Comparison of ENCODE assay signal across 16 mouse cellular contexts in genomic region chr10:42872269-42873010, GRCm38 (mm10). TPM values are rescaled to one million over a fixed set of nuclear protein-coding genes. Genes with fewer than 3 reads are reported as not detected.
A peak's percentile ranks its signal among the peaks of the same experiment; 100 is the strongest.
DNase-seq lines count a peak whose midpoint lies in the region; ATAC-seq and TF ChIP-seq lines count a peak whose summit lies in the region.
"Had no signal": no experiment of that assay in that cellular context is flagged by ENCODE, and none has a peak within 500 bp of the region (broad histone marks: within the 10 kb centered on the region; RNA-seq: fewer than 3 reads in every experiment).

No protein-coding gene starts in this region.

- no peaks in the 10 kb centered on the region for H3K36me3 ChIP-seq in limb, embryonic 14.5 days (ENCODE audit: control insufficient read depth, insufficient read depth, low read length)
- H3K36me3 ChIP-seq in kidney, adult 2 months (ENCODE audit: control insufficient read depth, insufficient read depth, low read length), result no peaks in the 10 kb centered on the region
- H3K36me3 ChIP-seq: embryonic facial prominence, embryonic 10.5 days; G1E; heart, embryonic 15.5 days; liver, embryonic 13.5 days had no signal

- peak; percentile 24 for DNase-seq in gastrocnemius, postnatal 14 days
- DNase-seq in gastrocnemius, postnatal 36 days, result no peak
- peak; percentile 40 for DNase-seq in right cerebral cortex, postnatal 4 days
- DNase-seq in right cerebral cortex, adult 18-20 months, result no peak
- DNase-seq in limb, embryonic 14.5 days (ENCODE audit: low spot score), result no peak
- no peak for DNase-seq in adrenal gland, adult (ENCODE audit: inconsistent age in 2 of 2, low spot score in 1 of 2)
- no peak for DNase-seq in kidney, adult 2 months
- DNase-seq in left cerebral cortex, adult 2 months (ENCODE audit: extremely low spot score in 1 of 2, low spot score in 2 of 2), result no peak
- DNase-seq: cerebellum, adult 8-10 months; kidney, postnatal 14 days; liver, embryonic 13.5 days; lung, postnatal 36 days; thymus, adult 18-20 months had no signal

- no peak overlapping the region for H3K9ac ChIP-seq in limb, embryonic 14.5 days (ENCODE audit: low read depth, low read length, severe bottlenecking)
- H3K9ac ChIP-seq: heart, embryonic 15.5 days; liver, embryonic 13.5 days had no signal

- H3K4me2 ChIP-seq in limb, embryonic 14.5 days (replicated peaks; ENCODE audit: low read depth, low read length, severe bottlenecking), result no peak overlapping the region
- H3K4me2 ChIP-seq: heart, embryonic 15.5 days; liver, embryonic 13.5 days had no signal

- intact Hi-C loops in gastrocnemius, postnatal 14 days (cut with DNase I; ENCODE audit: low total_unique reads), result no loop called here
- intact Hi-C loops in gastrocnemius, postnatal 36 days (cut with DNase I), result no loop called here
- intact Hi-C loops in left cerebral cortex, adult 2 months (cut with DNase I), result no loop called here

- H3K27me3 ChIP-seq in limb, embryonic 14.5 days (ENCODE audit: control insufficient read depth, insufficient read depth, low read length), result no peaks in the 10 kb centered on the region
- no peaks in the 10 kb centered on the region for H3K27me3 ChIP-seq in kidney, adult 2 months (replicated peaks; ENCODE audit: control insufficient read depth, insufficient read depth, low read length)
- H3K27me3 ChIP-seq: heart, embryonic 15.5 days; liver, embryonic 13.5 days had no signal

- no peak for TF ChIP-seq POLR2A in limb, embryonic 14.5 days (IDR thresholded peaks at IDR 0.05; ENCODE audit: borderline replicate concordance, extremely low read depth, insufficient read depth, insufficient read length)
- no peak for TF ChIP-seq POLR2A in kidney, adult 2 months (IDR thresholded peaks at IDR 0.05; ENCODE audit: low read depth, low read length)

- H3K9me3 ChIP-seq in limb, embryonic 14.5 days (ENCODE audit: control insufficient read depth, low read length), result no peaks in the 10 kb centered on the region
- H3K9me3 ChIP-seq: embryonic facial prominence, embryonic 10.5 days; G1E; heart, embryonic 15.5 days; liver, embryonic 13.5 days had no signal

- no peak for TF ChIP-seq CTCF in kidney, adult 2 months (conservative IDR thresholded peaks at IDR 0.05; ENCODE audit: insufficient read depth, insufficient read length, low read depth, low read length)
- TF ChIP-seq CTCF in left cerebral cortex, adult 2 months (IDR thresholded peaks at IDR 0.05), result no peak

- H3K4me3 ChIP-seq in limb, embryonic 14.5 days (replicated peaks; ENCODE audit: low read length), result no peak overlapping the region
- H3K4me3 ChIP-seq in kidney, adult 2 months (ENCODE audit: insufficient read depth, low read depth, low read length), result no peak overlapping the region
- H3K4me3 ChIP-seq in left cerebral cortex, adult 2 months, result no peak overlapping the region
- H3K4me3 ChIP-seq: embryonic facial prominence, embryonic 10.5 days; heart, embryonic 15.5 days; liver, embryonic 13.5 days had no signal

- ATAC-seq in limb, embryonic 14.5 days (ENCODE audit: low FRiP score, low read depth), result peak; percentile 60

- 37% methylated on average over 15 of the region's 15 CpGs for WGBS in limb, embryonic 14.5 days
- WGBS in kidney, adult 2 months, result 70% methylated on average over 15 of the region's 15 CpGs

- H3K4me1 ChIP-seq in limb, embryonic 14.5 days (ENCODE audit: control insufficient read depth, insufficient read depth, low read length), result peaks cover 5% of the 10 kb centered on the region; the same call in 1 of the 2 replicates
- H3K4me1 ChIP-seq in kidney, adult 2 months (ENCODE audit: control insufficient read depth, insufficient read depth, low read length), result no peaks in the 10 kb centered on the region
- H3K4me1 ChIP-seq: liver, embryonic 13.5 days had no signal

- H3K27ac ChIP-seq in limb, embryonic 14.5 days (replicated peaks; ENCODE audit: low read depth, low read length), result no peak overlapping the region
- no peak overlapping the region for H3K27ac ChIP-seq in kidney, adult 2 months (ENCODE audit: insufficient read depth, low read depth, low read length)
- no peak overlapping the region for H3K27ac ChIP-seq in left cerebral cortex, adult 2 months
- H3K27ac ChIP-seq: embryonic facial prominence, embryonic 10.5 days; heart, embryonic 15.5 days; liver, embryonic 13.5 days had no signal

RNA-seq across cellular contexts. Expression of gene Scml4, which starts 12.3 kb away (rescaled TPM):
- total RNA-seq in gastrocnemius, postnatal 14 days (2021), result 1 to 10 TPM; 2.0 to 2.8 TPM
- total RNA-seq in gastrocnemius, postnatal 36 days (2021), result 1 to 10 TPM in 1 of 2 experiments, under 1 TPM in 1; 0.94 to 1.3 TPM
- polyA plus RNA-seq in limb, embryonic 14.5 days (2012; rRNA removed), result 0.77 and 0.92 TPM in 2 replicates
- 0.70 and 1.1 TPM in 2 replicates for polyA plus RNA-seq in limb, embryonic 14.5 days (2014; fragmentation: Nextera tagmentation; extraction: Ambion mirVana)
- 1.0 and 2.2 TPM in 2 replicates for polyA plus RNA-seq in kidney, adult 2 months (2012; rRNA removed)
- 1 to 10 TPM; 3.6 TPM for total RNA-seq in left cerebral cortex, adult 2 months (2021)
- total RNA-seq: G1E had no signal
- polyA plus RNA-seq: G1E had no signal

Comparison
In these comparisons a context has a peak if more than half of its experiments do, and no peak if none do; other contexts are left out.
1. DNase-seq: peak in gastrocnemius, postnatal 14 days (single experiment) and right cerebral cortex, postnatal 4 days (single experiment); none in gastrocnemius, postnatal 36 days (0 of 2), right cerebral cortex, adult 18-20 months (single experiment), limb, embryonic 14.5 days (single experiment), adrenal gland, adult (0 of 2), kidney, adult 2 months (single experiment) and left cerebral cortex, adult 2 months (0 of 2).